Mouse (Mus musculus): ENCODE results near the gene Cd163. TPM values are rescaled to one million over a fixed set of nuclear protein-coding genes. Genes with fewer than 3 reads are reported as not detected.

Gene Cd163
- total RNA-seq, 2 experiments from 2014 or later, result 6.6 to 6.9 TPM

GRCm38 (mm10) chr6:124360549-124360948 lies 56.1 kb downstream of the Cd163 start:
- no peak for DNase-seq (ENCODE audit: low spot score)

DNA sequence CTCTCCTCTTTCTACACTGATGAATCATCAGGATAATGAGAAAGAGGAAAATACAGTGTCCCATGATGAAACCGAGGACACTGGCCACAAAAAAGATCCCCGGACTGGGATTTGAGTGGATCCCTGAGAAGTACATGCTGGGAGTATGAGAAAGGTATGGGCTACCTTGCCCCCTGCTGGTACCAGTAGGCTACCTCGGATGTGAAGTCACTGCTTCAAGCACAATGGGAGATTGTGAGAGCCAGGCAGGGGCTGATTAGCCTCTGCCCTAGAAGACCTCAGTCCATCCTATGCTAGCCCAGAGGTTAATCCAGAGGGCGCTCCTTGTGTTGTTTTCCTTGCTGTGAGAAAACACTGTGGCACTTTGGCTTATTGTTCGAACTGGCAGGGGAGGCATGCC lies 59.9 kb downstream of the Cd163 start:
- DNase-seq (ENCODE audit: low spot score), result no peak

- no peak for DNase-seq (ENCODE audit: low spot score)
These were observed 69.2 kb downstream of the Cd163 start for GRCm38 (mm10) chr6:124373584-124374206.

DNA sequence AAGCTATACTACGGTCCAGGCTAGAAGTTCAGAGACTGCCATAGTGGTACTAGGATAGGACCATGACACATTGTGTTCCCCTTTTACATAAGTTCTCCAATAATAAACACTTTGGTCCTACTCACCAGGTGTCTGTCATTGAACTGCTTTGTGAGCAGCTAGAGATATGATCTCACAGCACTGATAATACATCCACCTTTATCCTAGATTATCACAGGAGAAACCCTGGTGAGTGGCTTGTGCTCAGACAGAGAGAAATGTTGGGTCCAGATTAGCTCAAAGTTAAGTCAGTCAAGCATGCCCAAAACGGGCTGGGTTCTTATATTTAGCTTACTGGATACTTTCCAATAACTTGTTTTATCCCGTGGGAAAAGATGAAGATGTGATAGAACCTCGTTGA lies 70.2 kb downstream of the Cd163 start:
- no peak for DNase-seq (ENCODE audit: low spot score)

DNA sequence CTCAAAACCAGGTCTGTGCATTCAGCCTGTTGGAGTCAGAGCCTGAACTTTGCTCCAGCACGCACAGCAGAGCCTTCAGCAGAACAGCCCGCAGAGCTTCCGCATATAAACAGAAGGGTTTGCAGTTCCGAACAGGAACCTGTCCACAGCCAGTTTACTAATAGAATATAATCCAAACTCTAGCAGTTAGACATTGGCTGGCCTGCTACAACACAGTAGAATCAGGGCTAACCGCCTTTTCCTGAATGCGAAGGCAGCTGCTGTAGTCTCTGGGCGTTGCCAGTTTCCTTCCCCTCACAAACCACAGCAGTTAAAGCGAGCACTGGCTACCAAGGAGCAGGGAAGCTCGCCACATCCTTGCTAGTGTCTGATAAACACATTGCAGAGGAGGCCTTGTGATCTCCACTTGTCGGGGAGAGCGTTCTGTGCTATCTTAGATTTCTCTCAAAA lies 71.0 kb downstream of the Cd163 start:
- DNase-seq (ENCODE audit: low spot score), result peak; percentile 38

DNA sequence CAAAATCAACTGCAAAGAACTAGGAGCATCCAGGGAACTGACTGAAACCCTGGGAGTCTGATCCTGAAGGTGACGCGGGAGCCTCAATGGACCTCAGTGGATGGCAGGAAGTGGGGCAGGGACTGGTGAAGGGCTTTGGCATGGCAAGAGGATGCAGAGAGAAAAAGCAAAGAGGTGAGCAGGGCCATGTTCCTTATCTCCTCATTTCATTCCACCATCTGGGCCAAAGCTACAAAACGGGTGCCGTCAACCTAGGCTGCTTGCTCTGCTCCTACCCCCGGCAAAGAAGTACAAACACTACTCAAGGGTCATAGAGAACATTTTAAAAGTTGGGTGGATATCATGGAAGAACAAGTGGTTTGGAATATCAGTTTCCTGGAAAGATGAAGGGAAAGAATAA lies 71.9 kb downstream of the Cd163 start:
- no peak for DNase-seq (ENCODE audit: low spot score)

- DNase-seq (ENCODE audit: low spot score), result no peak
These were observed 73.2 kb downstream of the Cd163 start for GRCm38 (mm10) chr6:124377494-124378255.

DNA sequence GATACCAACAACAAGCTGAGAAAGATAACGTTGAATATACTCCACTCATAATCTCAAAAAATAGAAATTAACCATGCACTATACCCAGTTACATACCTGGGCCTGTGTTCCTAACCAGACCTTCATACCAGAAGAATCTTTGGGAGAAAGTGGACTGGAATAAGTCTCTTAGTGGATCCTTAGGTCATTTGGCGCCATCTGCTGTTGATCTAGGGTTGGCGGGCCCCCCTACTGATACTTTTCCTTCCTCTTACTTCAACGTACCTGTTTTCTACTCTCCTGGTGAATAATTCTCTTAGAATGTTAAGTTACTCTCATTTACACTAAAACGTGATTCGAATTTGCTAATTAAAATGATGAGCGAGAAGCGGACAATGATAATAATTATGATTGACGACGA lies 74.9 kb downstream of the Cd163 start:
- peak; percentile 59 for DNase-seq (ENCODE audit: low spot score)

Other genes starting within 250 kb of the Cd163 start
- gene Vmn2r27, start 72.8 kb upstream of the Cd163 start, total RNA-seq (2021), result not detected
- gene Pex5, start 110.4 kb downstream of the Cd163 start, total RNA-seq (2021), result 10 to 100 TPM; 20.2 to 20.6 TPM
- 1 to 10 TPM in 1 of 2 experiments, under 1 TPM in 1; 0.34 to 1.1 TPM for gene Clstn3, start 160.1 kb downstream of the Cd163 start, total RNA-seq (2021)
- under 1 TPM; 0.50 to 0.57 TPM for gene C1rl, start 188.5 kb downstream of the Cd163 start, total RNA-seq (2021)
- gene C1ra, start 207.7 kb downstream of the Cd163 start, total RNA-seq (2021), result 10 to 100 TPM in 1 of 2 experiments, 1 to 10 TPM in 1; 8.4 to 10.8 TPM
- 10 to 100 TPM; 16.3 to 26.1 TPM for gene C1s1, start 237.7 kb downstream of the Cd163 start, total RNA-seq (2021)